Mouse (Mus musculus) gastrocnemius, adult 18-20 months (tissue): ENCODE data around the gene Rnf182. TPM values are rescaled to one million over a fixed set of nuclear protein-coding genes. Genes with fewer than 3 reads are reported as not detected.
A peak's percentile ranks its signal among the peaks of the same experiment; 100 is the strongest.

Source experiments
- DNase-seq: peaks from one replicate; pipeline ENCODE4 v3.0.0; 2021; ENCODE audit warnings: low spot score
- total RNA-seq, 2 experiments: library from RNA; stranded (reverse); gene quantifications; 2 replicates each; pipeline ENCODE4 v1.2.3; 2021

Gene Rnf182
- total RNA-seq, 2 experiments from 2014 or later, result not detected

- DNase-seq, result no peak
Measured at GRCm38 (mm10) chr13:43698506-43698905, 83.0 kb downstream of the Rnf182 start.

GRCm38 (mm10) chr13:43703471-43703870, 88.0 kb downstream of the Rnf182 start:
- DNase-seq, result no peak

- DNase-seq, result no peak
Measured at GRCm38 (mm10) chr13:43704533-43705116, 89.1 kb downstream of the Rnf182 start.

GRCm38 (mm10) chr13:43706387-43706786, 90.9 kb downstream of the Rnf182 start:
- peak; percentile 15 for DNase-seq

GRCm38 (mm10) chr13:43709529-43709928, 94.0 kb downstream of the Rnf182 start:
- no peak for DNase-seq

- DNase-seq, result no peak
Measured at GRCm38 (mm10) chr13:43711708-43712314, 96.3 kb downstream of the Rnf182 start.

GRCm38 (mm10) chr13:43714741-43715140, 99.2 kb downstream of the Rnf182 start:
- no peak for DNase-seq

- no peak for DNase-seq
Measured at GRCm38 (mm10) chr13:43715466-43715865, 100.0 kb downstream of the Rnf182 start.

- no peak for DNase-seq
Measured at GRCm38 (mm10) chr13:43716514-43717036, 101.1 kb downstream of the Rnf182 start.

- DNase-seq, result no peak
Measured at GRCm38 (mm10) chr13:43718173-43718572, 102.7 kb downstream of the Rnf182 start.

GRCm38 (mm10) chr13:43720496-43720895, 105.0 kb downstream of the Rnf182 start:
- DNase-seq, result no peak

Other genes starting within 250 kb of the Rnf182 start
- gene Nol7, start 217.3 kb upstream of the Rnf182 start, total RNA-seq, result 100 to 1,000 TPM; 121 to 134 TPM
- 10 to 100 TPM; 41.3 to 42.2 TPM for gene Ranbp9, start 134.4 kb upstream of the Rnf182 start, total RNA-seq
- 10 to 100 TPM; 30.3 to 31.7 TPM for gene Mcur1, start 55.5 kb upstream of the Rnf182 start, total RNA-seq
- under 1 TPM; 0.32 to 0.76 TPM for gene Cd83, start 169.1 kb downstream of the Rnf182 start, total RNA-seq